Mouse (Mus musculus): ENCODE measurements around the gene Stpg4. TPM values are rescaled to one million over a fixed set of nuclear protein-coding genes. Genes with fewer than 3 reads are reported as not detected.

Stpg4 gene
- polyA plus RNA-seq, 1 experiment from 2014 or later = not detected

- Histone ChIP-seq H3K27ac (ENCODE audit: low read length) (no peak overlapping the region), H3K4me1 (ENCODE audit: control insufficient read depth, insufficient read depth, low read length) (no peaks in the 10 kb centered on the region), H3K27me3 (ENCODE audit: control insufficient read depth, insufficient read depth, low read depth, low read length) (no peaks in the 10 kb centered on the region), H3K9ac (ENCODE audit: low read depth, low read length) (no peak overlapping the region), H3K36me3 (ENCODE audit: control insufficient read depth, insufficient read depth, low read length) (no peaks in the 10 kb centered on the region), H3K4me3 (ENCODE audit: low read depth, low read length) (no peak overlapping the region), H3K9me3 (replicated peaks; ENCODE audit: control insufficient read depth, low read length, poor library complexity, severe bottlenecking) (no peaks in the 10 kb centered on the region), H3K4me2 (ENCODE audit: low read length) (no peak overlapping the region)
- 48% methylated on average over 4 of the region's 4 CpGs for WGBS
- no peak for ATAC-seq
These were observed 82.3 kb downstream of the Stpg4 start for GRCm38 (mm10) chr17:87345252-87345593.

DNA sequence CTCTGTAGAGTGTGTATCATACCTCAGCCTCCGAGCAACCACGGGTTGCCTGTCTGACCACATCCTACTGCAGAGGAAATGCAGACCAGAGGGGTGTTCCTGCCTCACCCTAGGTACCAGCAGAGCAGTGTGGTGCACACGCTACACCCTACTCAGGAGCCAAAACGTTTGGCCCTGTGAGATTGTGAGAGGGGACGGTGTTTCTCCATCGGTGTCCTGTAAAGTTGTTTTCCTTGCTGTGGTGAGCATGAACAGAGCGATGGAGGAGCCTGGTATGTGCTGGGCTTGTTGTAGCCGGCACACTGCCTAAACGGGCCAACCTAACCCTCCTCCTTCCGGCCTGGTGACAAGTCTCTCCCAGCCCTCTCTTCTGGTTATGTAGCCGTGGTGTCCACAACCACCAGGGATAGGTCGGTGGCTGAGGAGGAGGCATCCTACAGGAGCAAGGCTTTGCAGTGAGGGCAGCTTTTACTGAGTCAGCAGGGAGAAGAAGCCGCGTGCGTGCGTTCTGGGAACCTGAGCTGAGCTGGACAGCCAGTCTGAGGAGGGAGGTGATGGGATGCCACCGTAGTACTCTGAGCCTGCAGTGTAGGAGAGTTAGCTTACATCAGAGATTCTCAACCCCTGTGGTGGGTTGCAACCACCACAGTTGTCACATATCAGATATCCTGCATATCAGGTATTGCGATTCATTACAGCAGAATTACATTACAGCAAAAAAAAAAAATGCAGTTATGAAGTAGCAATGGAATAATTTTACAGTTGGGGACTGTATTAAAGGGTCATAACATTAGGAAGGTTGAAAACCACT is 82.9 kb downstream of the Stpg4 start:
- no peaks in the 10 kb centered on the region for H3K4me1 ChIP-seq (ENCODE audit: control insufficient read depth, insufficient read depth, low read length)
- 72% methylated on average over 18 of the region's 18 CpGs for WGBS
- no peaks in the 10 kb centered on the region for H3K27me3 ChIP-seq (ENCODE audit: control insufficient read depth, insufficient read depth, low read depth, low read length)
- no peak overlapping the region for H3K4me3 ChIP-seq (ENCODE audit: low read depth, low read length)
- no peaks in the 10 kb centered on the region for H3K36me3 ChIP-seq (ENCODE audit: control insufficient read depth, insufficient read depth, low read length)
- H3K9me3 ChIP-seq (replicated peaks; ENCODE audit: control insufficient read depth, low read length, poor library complexity, severe bottlenecking) = no peaks in the 10 kb centered on the region
- H3K9ac ChIP-seq (ENCODE audit: low read depth, low read length) = no peak overlapping the region
- ATAC-seq = no peak
- no peak overlapping the region for H3K27ac ChIP-seq (ENCODE audit: low read length)
- H3K4me2 ChIP-seq (ENCODE audit: low read length) = no peak overlapping the region

DNA sequence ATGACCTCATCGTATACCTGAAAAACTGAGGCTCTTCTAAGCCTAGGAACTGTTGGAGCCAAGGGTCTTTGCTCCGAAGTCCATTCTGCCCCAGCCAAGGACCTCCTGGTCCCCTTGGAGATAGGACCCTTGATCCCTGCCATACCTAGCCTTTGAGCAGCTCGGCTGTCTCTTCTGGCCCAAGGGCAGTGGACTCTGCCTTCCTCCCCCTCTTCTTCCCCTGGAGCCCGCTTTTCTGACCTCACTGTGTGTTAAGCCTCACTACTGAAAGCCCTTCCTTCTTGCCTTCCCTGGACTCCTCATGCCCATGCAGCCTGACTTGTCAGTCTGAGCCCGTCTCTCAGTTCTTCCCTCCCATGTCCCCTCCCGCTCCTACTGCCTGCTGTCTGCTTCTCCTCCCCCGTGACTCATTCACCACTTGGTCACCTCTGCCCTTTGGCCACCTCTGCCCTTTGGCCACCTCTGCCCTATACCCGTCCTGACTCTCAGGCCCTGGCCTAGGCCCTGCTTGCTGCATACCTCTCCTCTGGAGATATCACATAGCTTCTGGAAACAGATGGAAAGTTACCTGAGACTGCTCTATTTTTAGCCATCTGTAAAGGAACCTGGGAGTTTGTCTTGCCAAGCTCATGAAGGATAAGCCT is 84.4 kb downstream of the Stpg4 start:
- H3K27me3 ChIP-seq (ENCODE audit: control insufficient read depth, insufficient read depth, low read depth, low read length) = no peaks in the 10 kb centered on the region
- ATAC-seq = no peak
- 81% methylated on average over 8 of the region's 8 CpGs for whole genome bisulfite sequencing
- no peaks in the 10 kb centered on the region for H3K4me1 ChIP-seq (ENCODE audit: control insufficient read depth, insufficient read depth, low read length)
- H3K4me3 ChIP-seq (ENCODE audit: low read depth, low read length) = no peak overlapping the region
- H3K4me2 ChIP-seq (ENCODE audit: low read length) = no peak overlapping the region
- H3K9ac ChIP-seq (ENCODE audit: low read depth, low read length) = no peak overlapping the region
- H3K36me3 ChIP-seq (ENCODE audit: control insufficient read depth, insufficient read depth, low read length) = no peaks in the 10 kb centered on the region
- no peaks in the 10 kb centered on the region for H3K9me3 ChIP-seq (replicated peaks; ENCODE audit: control insufficient read depth, low read length, poor library complexity, severe bottlenecking)
- H3K27ac ChIP-seq (ENCODE audit: low read length) = no peak overlapping the region

Other genes starting within 250 kb of the Stpg4 start
- gene Mcfd2, start 161.8 kb downstream of the Stpg4 start, polyA plus RNA-seq (2015; fragmentation: Nextera tagmentation; extraction: Ambion mirVana) = 44.6 and 48.1 TPM in 2 replicates
- gene Ttc7, start 144.9 kb downstream of the Stpg4 start, polyA plus RNA-seq (2015; fragmentation: Nextera tagmentation; extraction: Ambion mirVana) = 4.2 and 6.4 TPM in 2 replicates
- 2,230 and 2,642 TPM in 2 replicates for gene Calm2, start 19.2 kb upstream of the Stpg4 start, polyA plus RNA-seq (2015; fragmentation: Nextera tagmentation; extraction: Ambion mirVana)
- 3.3 and 4.1 TPM in 2 replicates for gene Epcam, start 208.2 kb upstream of the Stpg4 start, polyA plus RNA-seq (2015; fragmentation: Nextera tagmentation; extraction: Ambion mirVana)
- gene Msh2, start 244.6 kb upstream of the Stpg4 start, polyA plus RNA-seq (2015; fragmentation: Nextera tagmentation; extraction: Ambion mirVana) = 64.5 and 66.4 TPM in 2 replicates

Measured in midbrain, embryonic 16.5 days (tissue).